ENCODE assay signal across 8 mouse cellular contexts in the genomic region with DNA sequence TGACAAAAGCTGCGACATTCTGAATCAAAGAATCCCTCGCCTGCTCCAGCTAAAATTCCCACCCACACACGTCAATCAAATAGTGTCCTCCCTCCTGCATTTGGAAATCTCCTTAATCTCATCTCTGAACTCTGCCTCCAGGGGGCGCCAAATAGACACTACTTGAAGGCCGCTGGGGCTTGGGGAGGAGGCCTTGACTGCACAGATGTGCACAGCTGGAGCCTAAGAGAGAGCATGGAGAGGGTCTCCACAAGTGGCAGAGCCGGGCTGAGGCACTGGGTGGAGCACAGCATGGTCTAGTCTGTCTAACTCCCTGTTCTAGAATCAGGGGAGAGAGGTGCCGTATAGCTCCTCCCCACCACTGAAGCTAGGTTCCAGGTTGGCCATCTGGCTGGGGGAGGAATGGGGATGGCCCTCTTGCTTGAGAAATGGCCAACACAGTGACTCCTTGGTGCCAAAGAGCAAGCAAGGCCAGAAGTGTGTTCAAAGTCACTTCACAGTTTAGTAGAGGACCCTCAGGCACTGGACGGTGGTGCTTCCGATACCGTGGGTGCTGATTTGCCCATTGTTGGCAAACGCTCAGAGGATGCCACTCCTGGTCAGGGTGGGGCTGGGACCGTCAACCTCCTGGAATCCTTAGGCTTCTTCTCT. TPM values are rescaled to one million over a fixed set of nuclear protein-coding genes. Genes with fewer than 3 reads are reported as not detected.
DNase-seq lines count a peak whose midpoint lies in the region; ATAC-seq lines count a peak whose summit lies in the region.

No protein-coding gene starts in this region.

- H3K36me3 ChIP-seq in embryonic facial prominence, embryonic 11.5 days (replicated peaks; ENCODE audit: control insufficient read depth, insufficient read depth, low read depth, low read length), result no peaks in the 10 kb centered on the region
- H3K36me3 ChIP-seq in lung, embryonic 15.5 days, result no peaks in the 10 kb centered on the region

- H3K4me2 ChIP-seq in embryonic facial prominence, embryonic 11.5 days (ENCODE audit: low read depth, low read length), result no peak overlapping the region
- H3K4me2 ChIP-seq in lung, embryonic 15.5 days, result no peak overlapping the region

- ATAC-seq in embryonic facial prominence, embryonic 11.5 days (replicated peaks; ENCODE audit: insufficient number of reproducible peaks, low FRiP score, low TSS enrichment, low read depth), result 0 out of 2 replicates have a peak, but pooled peaks have one; percentile 68
- peak; percentile 77 for ATAC-seq in lung, embryonic 15.5 days (ENCODE audit: borderline replicate concordance, extremely low read depth, low FRiP score, low TSS enrichment)

- no peaks in the 10 kb centered on the region for H3K27me3 ChIP-seq in embryonic facial prominence, embryonic 11.5 days (ENCODE audit: control insufficient read depth, insufficient read depth, low read length)
- no peaks in the 10 kb centered on the region for H3K27me3 ChIP-seq in lung, embryonic 15.5 days

- H3K9me3 ChIP-seq in embryonic facial prominence, embryonic 11.5 days (replicated peaks; ENCODE audit: control insufficient read depth, low read length), result no peaks in the 10 kb centered on the region
- H3K9me3 ChIP-seq in lung, embryonic 15.5 days, result no peaks in the 10 kb centered on the region

- no peak overlapping the region for H3K27ac ChIP-seq in embryonic facial prominence, embryonic 11.5 days (replicated peaks; ENCODE audit: low read depth, low read length)
- no peak overlapping the region for H3K27ac ChIP-seq in lung, embryonic 15.5 days

- H3K4me3 ChIP-seq in embryonic facial prominence, embryonic 11.5 days (ENCODE audit: low read depth, low read length), result no peak overlapping the region
- H3K4me3 ChIP-seq in lung, embryonic 15.5 days, result no peak overlapping the region

- DNase-seq in CD4-positive helper T cell, adult 2 months (ENCODE audit: low read depth, low spot score), result peak; percentile 57
- DNase-seq in adrenal gland, postnatal 10 days, result peak; percentile 92
- DNase-seq in embryonic facial prominence, embryonic 11.5 days (ENCODE audit: low spot score), result peak; percentile 90
- DNase-seq in heart, postnatal 10 days, result peak; percentile 86 to 94
- peak; percentile 87 for DNase-seq in layer of hippocampus, adult 11-12 months (ENCODE audit: low spot score)
- DNase-seq in right cerebral cortex, adult 2 months (ENCODE audit: low spot score in 2 of 2), result peak; percentile 79 to 80
- DNase-seq in urinary bladder, adult 18-20 months (ENCODE audit: low spot score in 2 of 2), result peak; percentile 60 to 69

- no peaks in the 10 kb centered on the region for H3K4me1 ChIP-seq in embryonic facial prominence, embryonic 11.5 days (ENCODE audit: control insufficient read depth, insufficient read depth, low read length)
- H3K4me1 ChIP-seq in lung, embryonic 15.5 days, result peaks cover 5% of the 10 kb centered on the region

- H3K9ac ChIP-seq in embryonic facial prominence, embryonic 11.5 days (replicated peaks; ENCODE audit: low read length), result no peak overlapping the region
- no peak overlapping the region for H3K9ac ChIP-seq in lung, embryonic 15.5 days

- intact Hi-C loops in heart, postnatal 10 days (cut with DNase I), result loop anchor here (1.0 to 5.0 kb wide), 4 partner anchors 32 to 217 kb away; partner anchors contain the start of genes Slco2b1 and Tpbgl

- WGBS in embryonic facial prominence, embryonic 11.5 days, result 47% methylated on average over 12 of the region's 12 CpGs
- WGBS in lung, embryonic 15.5 days, result 45% methylated on average over 12 of the region's 12 CpGs

RNA-seq across cellular contexts. Expression of gene Tpbgl, which starts 32.6 kb away (rescaled TPM):
- total RNA-seq in adrenal gland, postnatal 10 days (2021), result 10 to 100 TPM; 13.9 to 14.6 TPM
- polyA plus RNA-seq in embryonic facial prominence, embryonic 11.5 days (2014; fragmentation: Nextera tagmentation; extraction: Ambion mirVana), result 0.49 and 0.74 TPM in 2 replicates
- 1 to 10 TPM; 3.1 to 3.5 TPM for total RNA-seq in heart, postnatal 10 days (2021)
- 0.89 and 1.1 TPM in 2 replicates for polyA plus RNA-seq in lung, embryonic 15.5 days (2015; fragmentation: Nextera tagmentation; extraction: Ambion mirVana)

RNA-seq across cellular contexts. Expression of gene Slco2b1, which starts 51.6 kb away (rescaled TPM):
- 10 to 100 TPM; 17.5 to 17.6 TPM for total RNA-seq in adrenal gland, postnatal 10 days (2021)
- 0.72 and 1.4 TPM in 2 replicates for polyA plus RNA-seq in embryonic facial prominence, embryonic 11.5 days (2014; fragmentation: Nextera tagmentation; extraction: Ambion mirVana)
- total RNA-seq in heart, postnatal 10 days (2021), result 1 to 10 TPM; 8.0 to 8.7 TPM
- polyA plus RNA-seq in lung, embryonic 15.5 days (2015; fragmentation: Nextera tagmentation; extraction: Ambion mirVana), result 4.0 TPM in 2 replicates
